Mouse (Mus musculus) liver, postnatal 0 days (tissue): ENCODE results near the gene Olfr308. TPM values are rescaled to one million over a fixed set of nuclear protein-coding genes. Genes with fewer than 3 reads are reported as not detected.
"Not testable (repeated sequence)": the region's sequence is repeated elsewhere in the genome, so short reads cannot be mapped to it uniquely, and the experiment has no call there.

Source experiments
- ATAC-seq: fragments of 200-750 bp; cut with Nextera tagmentation; 2 replicates; pipeline ENCODE4 v1.8.0; 2017; ENCODE audit warnings: mild to moderate bottlenecking, moderate library complexity
- DNase-seq: peaks from one replicate; pipeline ENCODE4 v3.0.0-alpha.2; 2016
- H3K27ac ChIP-seq: fragments of 300-500 bp; sonication (generic); 2 replicates; pipeline ENCODE4 v1.5.1; 2014; ENCODE audit warnings: antibody characterized with exemption, moderate library complexity, mild to moderate bottlenecking, low read depth
- H3K27me3 ChIP-seq: fragments of 300-500 bp; sonication (generic); 2 replicates; pipeline ENCODE4 v1.6.1; 2014; ENCODE audit warnings: low read length, control low read depth, mixed read lengths; ENCODE audit not compliant: insufficient read depth
- H3K36me3 ChIP-seq: fragments of 300-500 bp; sonication (generic); replicated peaks from 2 replicates; pipeline ENCODE4 v1.6.1; 2014; ENCODE audit warnings: mild to moderate bottlenecking, control low read depth, low read length, moderate library complexity, mixed read lengths; ENCODE audit not compliant: insufficient read depth
- H3K4me1 ChIP-seq: fragments of 300-500 bp; sonication (generic); 2 replicates; pipeline ENCODE4 v1.6.1; 2014; ENCODE audit warnings: antibody characterized with exemption, mild to moderate bottlenecking, control low read depth; ENCODE audit not compliant: insufficient read depth
- H3K4me2 ChIP-seq: fragments of 300-500 bp; sonication (generic); 2 replicates; pipeline ENCODE4 v1.6.1; 2014; ENCODE audit warnings: low read depth, mild to moderate bottlenecking, low read length, moderate library complexity, mixed read lengths
- H3K4me3 ChIP-seq: fragments of 300-500 bp; sonication (generic); 2 replicates; pipeline ENCODE4 v1.5.1; 2014; ENCODE audit warnings: low read depth, low read length
- H3K9ac ChIP-seq: fragments of 300-500 bp; sonication (generic); replicated peaks from 2 replicates; pipeline ENCODE4 v1.6.1; 2014; ENCODE audit warnings: mild to moderate bottlenecking, moderate library complexity
- H3K9me3 ChIP-seq: fragments of 300-500 bp; sonication (generic); 2 replicates; pipeline ENCODE4 v1.6.1; 2016; ENCODE audit warnings: mild to moderate bottlenecking, control low read depth, low read length, mixed read lengths
- CTCF ChIP-seq: sonication (generic); IDR thresholded peaks from 2 replicates; pipeline ENCODE4 v1.5.1; 2016; ENCODE audit warnings: antibody characterized with exemption, low read depth
- EP300 ChIP-seq: IDR thresholded peaks from 2 replicates; pipeline ENCODE4 v1.6.1; 2016; ENCODE audit warnings: antibody characterized with exemption, low read depth, mild to moderate bottlenecking
- WGBS: fragments of 180-500 bp; shearing (Covaris S2); extraction: QIAGEN DNeasy Blood & Tissue Kit; methylation state at CpG from one replicate; pipeline ENCODE4 v1.1.7; 2014; ENCODE audit not compliant: insufficient replicate concordance; 5-methylcytosine and 5-hydroxymethylcytosine counted together
- polyA plus RNA-seq: library from polyadenylated mRNA; unstranded; fragments of >200 nt; fragmentation: Nextera tagmentation; extraction: Ambion mirVana; gene quantifications from 2 replicates; pipeline ENCODE4 v1.2.1, GENCODE M21; 2015

Olfr308 gene
- polyA plus RNA-seq, result not detected in 2 replicates

- Histone ChIP-seq H3K27ac (no peak within 1 kb of the TSS), H3K9me3 (no peaks in the 10 kb centered on the region)
- DNase-seq, result no peak
Observed at GRCm38 (mm10) chr7:86325530-86325929, at the start of gene Olfr308. TSS of gene Olfr308 (minus strand) at chr7:86325630.

DNA sequence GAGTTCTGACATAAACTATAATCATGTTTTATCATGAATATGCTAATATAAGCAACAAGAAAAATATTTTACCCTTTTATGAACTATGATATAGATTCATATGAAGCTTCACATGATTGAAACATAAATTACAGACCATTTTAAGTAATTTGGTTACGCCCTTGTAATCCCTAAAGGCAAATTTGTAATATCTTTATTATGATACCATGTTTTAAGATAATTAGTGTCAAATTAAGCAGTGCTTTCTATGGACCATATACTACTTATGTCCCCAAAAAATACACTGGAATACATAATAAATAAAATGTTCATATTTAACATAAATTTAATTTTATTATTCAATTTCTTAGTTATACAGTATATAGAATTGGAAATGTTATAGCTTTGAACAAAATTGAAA lies 41.4 kb upstream of the Olfr308 start, which contains the start of gene Olfr305:
Olfr305 (minus strand) TSS at position 101 of the 400 bp plus-strand sequence.
- H3K4me2 ChIP-seq, result no peak within 1 kb of the TSS
- H3K9me3 ChIP-seq, result no peaks in the 10 kb centered on the region
- H3K27me3 ChIP-seq, result no peaks in the 10 kb centered on the region
- H3K4me3 ChIP-seq, result no peak within 1 kb of the TSS
- H3K27ac ChIP-seq, result no peak within 1 kb of the TSS
- no peaks in the 10 kb centered on the region for H3K36me3 ChIP-seq
- ATAC-seq, result no peak
- 56% methylated on average over 1 of the region's 1 CpGs for WGBS
- H3K4me1 ChIP-seq, result no peaks in the 10 kb centered on the region
- no peak for DNase-seq
- TF ChIP-seq EP300, result no peak
- TF ChIP-seq CTCF, result no peak
- no peak within 1 kb of the TSS for H3K9ac ChIP-seq

More at GRCm38 (mm10) chr7:86325530-86325929, at the start of gene Olfr308:
- no peak within 1 kb of the TSS for H3K4me3 ChIP-seq
- H3K4me1 ChIP-seq, result no peaks in the 10 kb centered on the region
- no peaks in the 10 kb centered on the region for H3K27me3 ChIP-seq
- no peaks in the 10 kb centered on the region for H3K36me3 ChIP-seq
- H3K9ac ChIP-seq, result no peak within 1 kb of the TSS
- H3K4me2 ChIP-seq, result no peak within 1 kb of the TSS
- TF ChIP-seq EP300 (no peak), CTCF (no peak)
- ATAC-seq, result no peak

DNA sequence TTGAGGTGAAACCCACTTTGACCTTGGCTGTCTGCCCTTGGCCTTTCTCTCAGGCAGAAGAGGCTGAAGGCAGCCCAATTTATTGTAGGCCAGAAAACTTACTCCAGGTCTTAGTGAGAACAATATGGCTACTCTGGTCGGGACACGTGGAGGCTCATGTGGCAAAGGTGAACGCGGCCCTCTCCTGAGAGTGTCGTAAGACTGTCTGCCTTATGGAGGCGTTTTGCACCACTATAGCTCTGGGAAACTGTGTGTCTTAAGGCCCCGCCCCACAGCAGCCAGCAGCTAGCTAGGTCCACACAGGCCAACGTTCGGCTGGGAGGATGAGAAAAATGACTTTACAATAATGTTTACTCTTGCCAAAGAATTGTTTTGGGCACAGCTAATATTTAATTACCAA lies 20.9 kb upstream of the Olfr308 start:
- H3K36me3 ChIP-seq, H3K4me1 ChIP-seq, H3K4me2 ChIP-seq, H3K9me3 ChIP-seq, ATAC-seq, H3K27ac ChIP-seq, H3K4me3 ChIP-seq, H3K9ac ChIP-seq, H3K27me3 ChIP-seq, DNase-seq: not testable (repeated sequence)
- WGBS, result 84% methylated on average over 9 of the region's 9 CpGs

- no peak for TF ChIP-seq EP300
- TF ChIP-seq CTCF, result no peak
- 62% methylated on average over 3 of the region's 3 CpGs for WGBS
- H3K9me3 ChIP-seq, result no peaks in the 10 kb centered on the region
- H3K4me3 ChIP-seq, result no peak overlapping the region
- no peaks in the 10 kb centered on the region for H3K27me3 ChIP-seq
- DNase-seq (no peak), ATAC-seq (no peak)
- no peaks in the 10 kb centered on the region for H3K36me3 ChIP-seq
- no peaks in the 10 kb centered on the region for H3K4me1 ChIP-seq
- no peak overlapping the region for H3K9ac ChIP-seq
- no peak overlapping the region for H3K4me2 ChIP-seq
- no peak overlapping the region for H3K27ac ChIP-seq
Observed at GRCm38 (mm10) chr7:86344253-86344652, 18.8 kb upstream of the Olfr308 start.

GRCm38 (mm10) chr7:86342881-86343565 lies 17.6 kb upstream of the Olfr308 start:
- Histone ChIP-seq H3K9me3 (no peaks in the 10 kb centered on the region), H3K36me3 (no peaks in the 10 kb centered on the region), H3K4me3 (no peak overlapping the region), H3K4me1 (no peaks in the 10 kb centered on the region), H3K9ac (no peak overlapping the region), H3K27me3 (no peaks in the 10 kb centered on the region), H3K27ac (no peak overlapping the region), H3K4me2 (no peak overlapping the region)
- no peak for ATAC-seq
- TF ChIP-seq CTCF, result no peak
- no peak for TF ChIP-seq EP300
- 69% methylated on average over 14 of the region's 14 CpGs for WGBS
- no peak for DNase-seq

GRCm38 (mm10) chr7:86337486-86337885 lies 12.1 kb upstream of the Olfr308 start, which contains the start of gene Olfr307:
TSS of gene Olfr307 (minus strand) at chr7:86337586.
- DNase-seq (no peak), ATAC-seq (no peak)
- Histone ChIP-seq H3K4me3 (no peak within 1 kb of the TSS), H3K4me1 (no peaks in the 10 kb centered on the region), H3K27me3 (no peaks in the 10 kb centered on the region), H3K4me2 (no peak within 1 kb of the TSS), H3K27ac (no peak within 1 kb of the TSS), H3K9ac (no peak within 1 kb of the TSS), H3K9me3 (no peaks in the 10 kb centered on the region), H3K36me3 (no peaks in the 10 kb centered on the region)
- WGBS, result 60% methylated on average over 1 of the region's 1 CpGs
- TF ChIP-seq EP300 (no peak), CTCF (no peak)
